Mouse (Mus musculus): ENCODE results near the gene Slc26a11. TPM values are rescaled to one million over a fixed set of nuclear protein-coding genes. Genes with fewer than 3 reads are reported as not detected.

Gene Slc26a11
- polyA plus RNA-seq, 1 experiment: 1.5 TPM

DNA sequence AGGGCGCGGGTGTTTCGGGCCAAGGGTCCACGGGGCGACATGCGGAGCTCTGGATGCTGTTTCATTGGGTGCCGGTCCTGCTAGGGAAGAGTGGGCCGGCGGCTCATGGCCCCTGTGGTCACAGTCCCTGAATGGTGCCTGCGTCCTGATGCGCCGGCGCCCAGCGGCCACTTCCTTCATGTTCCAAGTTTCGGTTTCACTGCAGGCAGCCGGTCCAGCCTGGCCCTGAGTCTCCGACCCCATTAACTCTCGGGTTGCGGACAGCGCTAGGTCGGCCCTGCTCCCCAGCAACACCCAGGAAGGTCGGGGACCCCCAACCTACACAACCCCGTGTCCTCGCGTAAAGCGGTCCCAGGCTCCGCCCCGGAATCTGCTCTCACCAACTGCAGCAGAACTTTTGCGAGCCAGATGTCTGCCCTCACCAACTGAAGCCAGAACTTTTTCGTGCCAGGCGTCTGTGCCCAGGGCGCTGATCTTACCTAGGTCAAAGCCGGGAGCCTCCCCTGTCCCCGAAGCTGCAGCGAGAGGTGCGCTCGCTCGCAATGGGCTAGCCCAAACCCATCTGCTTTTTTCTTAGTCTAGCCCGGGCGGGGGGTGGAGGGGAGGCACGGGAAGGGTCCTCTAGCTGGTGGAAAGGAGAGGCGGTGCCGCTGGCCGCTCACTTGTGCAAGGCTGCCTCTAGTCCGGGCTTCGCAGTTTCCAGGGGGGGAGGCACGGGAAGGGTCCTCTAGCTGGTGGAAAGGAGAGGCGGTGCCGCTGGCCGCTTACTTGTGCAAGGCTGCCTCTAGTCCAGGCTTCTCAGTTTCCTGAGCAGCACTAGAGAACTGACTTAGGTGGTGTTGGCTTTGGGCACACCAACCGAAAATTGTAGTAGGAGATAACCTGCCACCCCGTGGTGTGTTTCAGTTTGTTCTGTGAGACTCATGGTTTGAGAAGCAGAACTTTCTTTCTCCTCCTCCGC, 35.2 kb downstream of the Slc26a11 start:
- Histone ChIP-seq H3ac (ENCODE audit: control insufficient read depth, insufficient read length) (peak overlapping the region; percentile 73), H3K4me3 (peak overlapping the region; percentile 91), H3K79me2 (ENCODE audit: control insufficient read depth, insufficient read depth) (peaks cover 3% of the 10 kb centered on the region), H3K27me3 (ENCODE audit: control insufficient read depth, insufficient read depth, insufficient read length) (no peaks in the 10 kb centered on the region), H3K4me2 (ENCODE audit: low read depth) (peak overlapping the region; percentile 85), H3K36me3 (ENCODE audit: control insufficient read depth, insufficient read depth) (no peaks in the 10 kb centered on the region)
- TF ChIP-seq POLR2A (IDR thresholded peaks at IDR 0.05; ENCODE audit: insufficient read length, low read depth) (peak; percentile 54), SRF (IDR thresholded peaks at IDR 0.05; ENCODE audit: control insufficient read depth, insufficient read length, low read depth) (no peak), POLR2AphosphoS2 (IDR thresholded peaks at IDR 0.05; ENCODE audit: insufficient read length, low read depth) (peak; percentile 21), MAX (IDR thresholded peaks at IDR 0.05; ENCODE audit: low read depth) (no peak), USF1 (IDR thresholded peaks at IDR 0.05; ENCODE audit: low read depth) (no peak), CEBPB (IDR thresholded peaks at IDR 0.05; ENCODE audit: insufficient read depth, poor library complexity, severe bottlenecking) (no peak)

DNA sequence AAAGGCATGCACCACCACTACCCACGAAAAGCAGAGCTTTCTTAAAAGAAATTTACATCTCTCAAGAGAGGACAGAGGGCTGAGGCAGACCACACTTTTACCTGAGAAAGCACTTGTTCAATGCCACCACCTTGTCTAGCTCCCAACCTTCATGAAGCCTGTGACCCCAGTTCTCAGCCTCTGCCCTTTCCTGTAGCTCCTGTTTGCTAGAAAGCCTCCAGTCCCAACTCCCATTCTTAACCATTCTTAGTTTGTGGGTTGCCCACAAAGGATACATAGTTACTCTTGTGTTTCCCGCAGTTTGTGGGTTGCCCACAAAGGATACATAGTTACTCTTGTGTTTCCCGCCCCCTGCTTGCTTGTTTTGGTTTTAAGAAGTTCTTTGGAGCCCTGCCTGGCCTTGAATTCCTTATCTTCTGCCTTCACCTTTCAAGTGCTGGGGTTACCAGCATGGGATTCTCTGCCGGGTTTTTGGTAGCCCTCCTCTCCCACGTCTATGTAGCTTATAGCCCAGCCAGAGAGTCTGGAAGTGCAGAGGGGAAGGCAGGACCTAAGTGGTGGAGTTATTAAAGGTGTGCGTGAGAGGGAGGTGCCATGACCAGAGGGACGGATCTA, 36.1 kb downstream of the Slc26a11 start:
- H3K4me3 ChIP-seq: peak overlapping the region; percentile 91
- H3K79me2 ChIP-seq (ENCODE audit: control insufficient read depth, insufficient read depth): peaks cover 3% of the 10 kb centered on the region
- H3K36me3 ChIP-seq (ENCODE audit: control insufficient read depth, insufficient read depth): no peaks in the 10 kb centered on the region
- H3K4me2 ChIP-seq (ENCODE audit: low read depth): peak overlapping the region; percentile 85
- H3K27me3 ChIP-seq (ENCODE audit: control insufficient read depth, insufficient read depth, insufficient read length): no peaks in the 10 kb centered on the region
- no peak for TF ChIP-seq CEBPB (IDR thresholded peaks at IDR 0.05; ENCODE audit: insufficient read depth, poor library complexity, severe bottlenecking)
- TF ChIP-seq E2F4 (IDR thresholded peaks at IDR 0.05; ENCODE audit: insufficient read depth): no peak
- no peak for TF ChIP-seq MYOD1 (IDR thresholded peaks at IDR 0.05; ENCODE audit: control insufficient read depth in 1 of 3, insufficient read length in 2 of 3, low read depth in 2 of 3)
- TF ChIP-seq SRF (IDR thresholded peaks at IDR 0.05; ENCODE audit: control insufficient read depth, insufficient read length, low read depth): no peak
- TF ChIP-seq MYOG (IDR thresholded peaks at IDR 0.05; ENCODE audit: control insufficient read depth in 1 of 3, insufficient read depth in 1 of 3, insufficient read length in 2 of 3, low read depth in 2 of 3): no peak
- H3ac ChIP-seq (ENCODE audit: control insufficient read depth, insufficient read length): no peak overlapping the region

DNA sequence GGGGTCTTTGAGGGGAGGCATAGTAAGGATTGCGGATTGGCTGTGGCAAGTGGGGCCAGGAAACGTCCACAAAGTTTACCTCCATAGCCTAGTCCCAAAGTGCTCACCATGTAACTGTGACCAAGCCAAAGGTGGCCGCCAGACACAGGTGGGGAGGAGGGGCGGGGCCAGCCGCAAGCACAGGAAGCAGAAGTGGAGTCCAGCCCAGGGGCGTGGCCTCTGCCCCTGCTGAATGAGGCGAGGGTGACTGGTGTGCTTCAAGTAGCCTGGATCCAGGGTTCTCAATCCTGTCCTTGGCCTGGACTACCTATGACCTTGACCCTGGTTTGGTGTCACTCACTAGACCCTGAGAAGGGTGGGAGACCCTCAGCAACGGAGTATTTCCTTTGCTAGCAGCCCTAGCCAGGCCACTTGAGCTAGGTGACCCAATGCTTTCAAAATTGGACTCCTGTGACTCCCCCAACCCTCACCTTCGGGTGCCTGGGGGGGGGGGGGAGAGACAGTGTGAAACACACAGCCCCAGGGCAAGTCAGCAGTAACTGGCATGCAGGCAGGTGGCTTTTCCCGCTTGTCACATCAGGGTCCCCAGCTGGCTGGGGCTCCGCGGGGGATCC, 36.8 kb downstream of the Slc26a11 start:
- Histone ChIP-seq H3K79me2 (ENCODE audit: control insufficient read depth, insufficient read depth) (peaks cover 3% of the 10 kb centered on the region), H3K36me3 (ENCODE audit: control insufficient read depth, insufficient read depth) (no peaks in the 10 kb centered on the region), H3K27me3 (ENCODE audit: control insufficient read depth, insufficient read depth, insufficient read length) (no peaks in the 10 kb centered on the region), H3K4me3 (peak overlapping the region; percentile 91), H3K4me2 (ENCODE audit: low read depth) (peak overlapping the region; percentile 85), H3ac (ENCODE audit: control insufficient read depth, insufficient read length) (peak overlapping the region; percentile 7)
- TF ChIP-seq POLR2AphosphoS2 (IDR thresholded peaks at IDR 0.05; ENCODE audit: insufficient read length, low read depth) (peak; percentile 21), SRF (IDR thresholded peaks at IDR 0.05; ENCODE audit: control insufficient read depth, insufficient read length, low read depth) (no peak), REST (IDR thresholded peaks at IDR 0.05; ENCODE audit: insufficient read depth, insufficient read length) (no peak)

DNA sequence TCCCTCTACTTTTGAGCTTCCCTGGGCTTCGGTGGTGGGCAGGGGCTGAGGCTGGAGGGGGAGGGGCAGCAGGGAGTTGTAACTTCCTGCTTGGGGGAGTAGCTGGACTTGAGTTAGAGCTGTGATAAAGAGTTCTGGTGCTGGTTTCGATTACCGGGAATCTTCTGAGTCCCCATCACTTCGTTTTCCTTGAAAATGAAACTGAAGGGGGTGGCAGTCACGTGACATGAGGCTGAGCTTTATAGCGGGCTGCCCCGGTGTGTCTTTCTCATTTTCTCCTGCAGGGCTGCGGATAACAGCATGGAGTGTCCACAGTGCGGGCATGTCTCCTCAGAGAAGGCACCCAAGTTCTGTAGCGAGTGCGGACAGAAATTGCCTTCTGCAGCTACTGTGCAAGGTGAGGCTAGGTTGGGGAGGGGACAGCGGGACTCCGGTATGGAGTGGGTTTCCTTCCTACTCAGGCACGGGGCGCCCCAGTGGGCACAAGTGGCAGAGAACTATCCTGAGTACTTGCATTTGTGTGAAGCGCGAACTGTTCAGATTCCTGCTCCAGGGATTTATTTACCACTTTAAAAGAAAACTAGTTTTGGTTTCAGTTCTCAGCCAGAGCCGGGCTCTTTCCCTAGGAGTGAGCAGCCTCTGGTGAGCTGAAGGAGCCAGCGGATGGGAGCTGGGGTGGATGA, 37.6 kb downstream of the Slc26a11 start, which contains the start of gene Rnf213:
TSS of gene Rnf213 (plus strand) at position 301 of the 683 bp plus-strand sequence.
- TF ChIP-seq CEBPB (IDR thresholded peaks at IDR 0.05; ENCODE audit: insufficient read depth, poor library complexity, severe bottlenecking) (no peak), TCF12 (IDR thresholded peaks at IDR 0.05; ENCODE audit: insufficient read depth, poor library complexity, severe bottlenecking) (no peak), USF1 (IDR thresholded peaks at IDR 0.05; ENCODE audit: low read depth) (peak; percentile 98), POLR2A (IDR thresholded peaks at IDR 0.05; ENCODE audit: insufficient read length, low read depth) (peak; percentile 56), REST (IDR thresholded peaks at IDR 0.05; ENCODE audit: insufficient read depth, insufficient read length) (no peak), POLR2AphosphoS2 (IDR thresholded peaks at IDR 0.05; ENCODE audit: insufficient read length, low read depth) (peak; percentile 52), MYOD1 (IDR thresholded peaks at IDR 0.05; ENCODE audit: control insufficient read depth in 1 of 3, insufficient read length in 2 of 3, low read depth in 2 of 3) (no peak), MAX (IDR thresholded peaks at IDR 0.05; ENCODE audit: low read depth) (no peak)
- H3ac ChIP-seq (ENCODE audit: control insufficient read depth, insufficient read length): peak within 1 kb of the TSS; percentile 7
- no peaks in the 10 kb centered on the region for H3K27me3 ChIP-seq (ENCODE audit: control insufficient read depth, insufficient read depth, insufficient read length)
- H3K4me2 ChIP-seq (ENCODE audit: low read depth): peak within 1 kb of the TSS; percentile 85
- H3K79me2 ChIP-seq (ENCODE audit: control insufficient read depth, insufficient read depth): peaks cover 3% of the 10 kb centered on the region
- no peaks in the 10 kb centered on the region for H3K36me3 ChIP-seq (ENCODE audit: control insufficient read depth, insufficient read depth)
- H3K4me3 ChIP-seq: peak within 1 kb of the TSS; percentile 91

DNA sequence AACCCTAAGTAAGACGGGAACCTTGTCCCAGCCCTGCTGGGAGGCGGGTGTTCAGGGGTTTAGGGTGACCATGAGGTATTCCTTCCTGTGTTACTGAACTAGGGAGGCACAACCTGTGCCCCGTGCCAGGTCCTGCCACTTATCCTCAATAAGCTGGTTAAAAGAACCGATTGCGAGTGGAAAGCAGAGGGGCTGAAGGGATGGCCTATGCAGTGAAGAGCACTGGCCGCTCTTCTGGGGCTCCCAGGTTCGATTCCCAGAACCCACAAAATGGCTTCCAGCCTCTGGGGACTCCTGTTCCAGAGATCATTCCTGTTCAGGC, 38.1 kb downstream of the Slc26a11 start:
- peak overlapping the region; percentile 91 for H3K4me3 ChIP-seq
- TF ChIP-seq TCF3 (IDR thresholded peaks at IDR 0.05; ENCODE audit: insufficient read length, low read depth) (no peak), MYOG (IDR thresholded peaks at IDR 0.05; ENCODE audit: control insufficient read depth in 1 of 3, insufficient read depth in 1 of 3, insufficient read length in 2 of 3, low read depth in 2 of 3) (no peak), MAX (IDR thresholded peaks at IDR 0.05; ENCODE audit: low read depth) (no peak), POLR2A (IDR thresholded peaks at IDR 0.05; ENCODE audit: insufficient read length, low read depth) (no peak), E2F4 (IDR thresholded peaks at IDR 0.05; ENCODE audit: insufficient read depth) (no peak)
- H3ac ChIP-seq (ENCODE audit: control insufficient read depth, insufficient read length): peak overlapping the region; percentile 7
- H3K4me2 ChIP-seq (ENCODE audit: low read depth): peak overlapping the region; percentile 85
- H3K79me2 ChIP-seq (ENCODE audit: control insufficient read depth, insufficient read depth): peaks cover 3% of the 10 kb centered on the region
- no peaks in the 10 kb centered on the region for H3K27me3 ChIP-seq (ENCODE audit: control insufficient read depth, insufficient read depth, insufficient read length)
- H3K36me3 ChIP-seq (ENCODE audit: control insufficient read depth, insufficient read depth): no peaks in the 10 kb centered on the region

Measured in myocyte (in vitro differentiated cells).